Mouse (Mus musculus): ENCODE measurements around the gene Enah.

GRCm38 (mm10) chr1:181923384-181923783 lies 96.4 kb downstream of the Enah start:
- TF ChIP-seq CTCF (IDR thresholded peaks at IDR 0.05; ENCODE audit: borderline replicate concordance, control insufficient read depth, extremely low read depth, insufficient read depth, low read length, poor library complexity), result no peak
- no peak for TF ChIP-seq POLR2A (IDR thresholded peaks at IDR 0.05; ENCODE audit: control insufficient read depth, extremely low read depth, insufficient read depth, low read length, poor library complexity)

Measured in thymus, adult 2 months (tissue).